Mouse (Mus musculus) adrenal gland (tissue): ENCODE measurements around the gene Atoh7.
"Not testable (repeated sequence)": the region's sequence is repeated elsewhere in the genome, so short reads cannot be mapped to it uniquely, and the experiment has no call there.

Experiments used
- intact Hi-C: fragments of 180-260 bp; cut with DNase I; formaldehyde crosslinking; loops from one replicate; pipeline ENCODE4 v1.15.1; 2025
- long read RNA-seq, 2 experiments: library from polyadenylated mRNA; unstranded; transcript quantifications; one replicate each; pipeline ENCODE4 v2.0.0; 2020; ENCODE audit warnings: borderline replicate concordance in 1 of 2; ENCODE audit not compliant: insufficient replicate concordance in 1 of 2

Gene Atoh7
- long read RNA-seq, experiment 1 = 0 reads
- long read RNA-seq, experiment 2 = 0 reads

DNA sequence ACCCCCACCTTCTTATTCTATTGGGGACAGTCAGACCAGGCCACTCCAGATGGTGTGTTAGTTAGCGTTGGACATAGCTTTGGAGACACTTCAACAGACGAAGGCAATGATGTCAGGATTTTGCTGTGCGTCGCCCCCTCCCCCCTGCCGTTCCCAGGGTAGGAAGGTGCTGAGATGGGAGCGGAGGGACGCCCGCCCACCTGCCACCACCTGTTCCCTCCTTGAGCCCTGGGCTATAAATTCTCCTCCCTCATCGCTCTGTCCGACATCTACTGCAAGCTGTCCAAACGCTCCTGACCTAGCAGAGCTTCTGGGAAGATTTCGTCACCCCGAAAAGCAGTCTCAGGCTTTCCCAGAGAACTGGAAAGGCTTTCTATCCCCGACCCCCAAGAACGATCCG, at the start of gene Atoh7:
Atoh7 (plus strand) TSS at position 131 of the 400 bp plus-strand sequence.
- intact Hi-C loops = no loop called here

DNA sequence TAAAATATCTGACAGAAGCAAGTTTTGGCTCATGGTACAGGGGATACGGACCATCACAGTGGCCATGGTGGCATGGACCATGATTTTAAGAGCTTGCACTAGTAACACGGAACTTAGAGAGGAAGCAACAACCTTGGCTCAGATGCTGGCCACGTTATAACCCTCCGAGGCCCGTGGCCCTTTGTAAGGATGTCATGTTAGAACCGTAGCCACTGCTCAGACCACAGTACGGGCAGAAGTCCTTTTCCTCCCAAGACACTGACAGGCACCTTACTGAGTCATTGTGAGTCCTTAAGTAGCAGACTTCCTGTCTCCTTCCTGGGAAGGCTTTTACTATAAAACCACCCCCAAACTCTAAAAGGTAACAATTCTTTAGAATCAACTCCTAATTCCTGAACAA, 48.2 kb upstream of the Atoh7 start:
- intact Hi-C loops = no loop called here

DNA sequence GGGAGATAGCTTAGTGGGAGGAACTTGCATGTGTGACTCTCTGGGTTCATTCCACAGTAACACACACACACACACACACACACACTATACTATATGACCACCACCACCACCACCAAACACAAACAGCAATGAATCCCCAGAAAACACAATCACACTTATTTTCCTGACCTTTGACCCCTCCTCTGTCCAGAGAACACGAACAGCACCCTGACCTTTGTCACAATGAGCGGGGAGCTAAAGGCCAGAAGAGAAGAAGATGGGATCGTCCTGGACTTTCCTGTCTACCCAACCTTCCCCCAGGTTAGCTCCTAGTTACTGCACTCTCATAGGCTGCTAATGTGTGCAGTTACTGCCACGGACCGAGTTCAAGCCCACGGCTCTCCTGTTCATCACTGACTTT, 47.4 kb upstream of the Atoh7 start:
- intact Hi-C loops = no loop called here

DNA sequence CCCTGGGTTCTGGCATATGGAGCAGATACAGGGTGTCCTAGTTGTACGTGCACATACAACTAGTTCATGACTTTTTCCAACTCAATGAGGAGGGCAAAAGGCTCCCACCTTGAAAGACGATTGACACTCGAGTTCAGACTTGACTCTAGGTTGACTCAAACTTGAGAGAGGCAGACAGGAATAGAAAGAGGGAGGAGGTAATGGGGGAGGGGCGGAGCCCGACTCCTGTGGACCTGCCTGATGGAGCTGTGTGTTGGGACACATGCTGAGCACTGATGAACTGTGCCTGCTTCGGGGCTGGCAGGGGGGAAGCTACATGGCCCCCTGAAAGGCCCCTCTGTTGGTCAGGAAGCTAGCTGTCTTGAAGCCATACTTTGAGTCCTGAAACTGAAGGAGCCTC, 46.4 kb upstream of the Atoh7 start:
- intact Hi-C loops = no loop called here

DNA sequence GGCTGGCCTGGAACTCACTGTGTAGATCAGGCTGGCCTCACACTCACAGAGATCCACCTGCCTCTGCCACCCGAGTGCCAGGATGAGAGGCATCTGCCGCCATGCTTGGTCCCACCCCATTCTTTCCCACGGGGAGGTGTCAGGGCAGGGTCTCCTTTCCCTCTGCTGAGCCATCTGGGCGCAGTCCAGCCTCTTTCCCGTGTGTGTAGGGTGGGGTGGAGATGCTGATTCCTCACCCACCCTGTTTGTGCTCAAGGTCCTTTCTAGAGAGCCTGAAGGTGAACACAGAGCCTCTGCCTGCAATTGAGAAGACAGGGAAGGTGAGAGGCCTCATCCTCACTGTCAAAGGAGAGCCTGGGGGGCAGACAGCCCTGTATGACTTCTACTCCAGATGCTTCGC, 45.4 kb upstream of the Atoh7 start:
- intact Hi-C loops = not testable (repeated sequence)

DNA sequence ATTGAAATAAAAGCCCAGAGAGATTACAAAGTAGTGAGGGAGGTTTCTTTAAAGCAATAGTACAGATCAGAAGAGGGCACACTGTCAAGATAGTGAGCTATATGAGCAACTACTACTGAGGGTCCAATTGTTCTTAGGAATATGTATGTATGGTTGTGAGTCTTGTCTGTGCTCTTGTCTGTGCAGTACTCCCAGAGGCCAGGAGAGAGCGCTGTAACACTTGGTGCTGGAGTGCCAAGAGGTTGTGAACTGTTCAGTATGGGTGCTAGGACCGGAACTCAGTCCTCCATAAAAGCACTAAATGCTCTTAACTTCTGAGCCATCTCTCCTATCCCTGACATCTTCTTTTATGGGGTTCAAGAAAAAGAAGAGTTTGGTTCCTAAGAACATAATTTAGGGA, 44.9 kb upstream of the Atoh7 start:
- intact Hi-C loops = no loop called here

DNA sequence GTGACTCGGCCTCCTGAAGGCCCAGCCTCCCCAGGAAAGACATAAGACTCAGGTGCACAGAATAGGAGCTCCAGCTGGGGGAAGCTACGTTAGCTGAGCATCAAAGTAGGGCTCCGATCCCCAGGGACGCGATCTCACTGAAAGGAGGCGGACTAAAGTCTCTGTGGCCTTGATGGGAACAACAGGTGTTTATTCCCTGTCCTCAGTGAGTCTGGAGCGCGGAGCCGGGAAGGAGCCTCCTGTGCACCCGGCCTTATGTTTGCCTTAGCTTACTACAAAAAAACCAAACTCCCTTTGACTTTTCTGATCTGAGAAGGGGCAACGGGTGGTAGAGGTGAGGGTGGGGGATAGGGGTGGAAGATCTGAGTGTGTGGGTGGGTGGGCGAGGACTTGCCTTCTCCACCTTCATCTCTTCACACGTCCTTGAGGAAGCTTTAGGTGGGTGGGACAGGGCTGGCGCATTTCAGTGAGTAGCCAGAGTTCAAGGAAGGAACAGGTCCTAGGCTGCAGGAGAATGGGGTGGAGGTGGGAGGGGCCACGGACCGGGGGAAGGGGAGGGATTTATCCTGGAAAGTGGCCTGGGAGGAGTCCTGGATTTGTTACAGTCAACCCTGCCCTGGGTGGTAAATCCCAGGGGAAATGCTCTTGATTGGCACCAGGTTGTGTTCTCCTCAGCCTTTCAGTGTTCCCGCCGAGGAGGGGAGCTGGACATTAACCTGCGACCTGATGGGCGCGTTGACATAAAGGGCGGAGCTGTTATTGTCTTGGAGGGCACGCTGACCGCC, 42.3 kb upstream of the Atoh7 start:
- intact Hi-C loops = no loop called here

DNA sequence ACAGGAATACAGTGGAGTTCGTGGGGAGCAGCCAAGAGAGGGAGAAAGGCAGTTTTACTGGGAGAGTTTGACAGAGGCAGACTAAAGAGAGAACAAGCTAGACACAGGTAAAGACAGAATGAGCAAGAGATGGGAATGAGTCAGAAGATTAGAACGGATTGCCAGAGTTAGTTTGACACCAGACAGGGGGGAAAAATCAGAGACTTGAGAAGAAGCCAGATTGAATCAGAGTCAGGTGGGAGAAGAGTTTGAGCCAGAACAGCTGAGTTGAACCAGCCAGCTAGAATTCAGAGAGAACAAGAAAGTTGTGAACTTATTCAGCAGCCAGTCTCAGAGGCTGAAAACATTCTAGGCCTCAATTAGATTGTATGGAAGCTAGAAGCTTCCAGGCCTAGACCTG, 39.6 kb upstream of the Atoh7 start, which contains the start of gene Pbld1:
Pbld1 (plus strand) TSS at position 301 of the 400 bp plus-strand sequence.
- intact Hi-C loops = loop anchor here (2.0 kb wide), 1 partner anchor 31 kb away; no protein-coding TSS in a partner anchor

DNA sequence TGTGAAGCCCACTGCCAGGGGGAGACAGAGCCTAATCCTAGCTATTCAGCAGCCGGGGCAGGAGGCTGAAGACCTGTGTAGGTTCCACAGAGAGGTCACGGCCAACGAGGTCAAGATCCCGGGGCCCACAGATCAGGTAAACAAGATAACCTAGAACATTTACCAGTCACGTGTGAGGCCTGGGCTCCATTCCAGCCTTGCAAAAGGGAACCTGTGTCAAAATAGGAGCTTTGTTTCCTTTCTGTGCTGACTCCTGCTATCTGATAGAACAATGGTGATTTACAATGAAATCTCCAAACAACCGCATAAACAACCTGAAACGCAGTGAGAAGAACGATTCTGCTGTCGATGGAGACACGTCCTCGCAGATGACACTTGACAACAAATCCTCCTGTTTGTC, 39.0 kb upstream of the Atoh7 start:
- intact Hi-C loops = no loop called here

DNA sequence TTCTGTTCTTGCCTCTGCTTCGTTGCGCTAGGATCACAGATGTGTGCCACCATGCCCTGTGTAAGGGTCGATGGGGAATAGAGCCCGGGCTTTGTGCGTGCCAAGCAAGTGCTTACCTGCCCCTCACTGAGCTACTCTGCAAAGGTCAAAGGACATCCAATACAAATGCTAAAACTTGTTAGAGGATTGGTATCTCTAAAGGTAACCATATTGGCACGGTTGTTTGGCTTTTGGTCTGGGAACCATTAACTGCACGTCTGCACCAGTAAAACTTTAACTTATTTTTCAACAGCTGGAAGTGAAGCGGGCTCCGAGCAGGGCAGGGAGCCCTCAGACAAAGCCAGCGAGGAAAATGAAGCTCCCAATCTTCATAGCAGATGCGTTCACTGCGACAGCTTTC, 38.2 kb upstream of the Atoh7 start:
- intact Hi-C loops = no loop called here

DNA sequence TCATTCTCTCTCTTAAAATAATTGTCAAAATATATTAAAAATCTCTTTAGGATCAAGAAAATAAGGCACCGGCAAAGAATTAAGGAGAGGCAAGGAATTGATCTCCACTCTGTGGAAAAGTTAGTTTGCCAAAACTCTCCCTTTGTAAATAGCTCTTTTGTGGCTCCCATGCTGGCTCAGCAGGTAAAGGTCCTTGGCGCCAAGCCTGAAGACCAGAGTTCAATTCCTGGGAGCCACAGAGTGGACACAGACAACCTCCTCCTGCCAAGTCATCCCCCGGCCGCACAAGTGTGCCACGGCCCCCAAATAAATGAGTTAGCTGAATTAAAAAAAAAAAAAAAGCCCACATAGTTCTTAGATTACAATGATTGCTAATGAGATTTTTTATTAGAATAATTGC, 36.8 kb upstream of the Atoh7 start:
- intact Hi-C loops = no loop called here

DNA sequence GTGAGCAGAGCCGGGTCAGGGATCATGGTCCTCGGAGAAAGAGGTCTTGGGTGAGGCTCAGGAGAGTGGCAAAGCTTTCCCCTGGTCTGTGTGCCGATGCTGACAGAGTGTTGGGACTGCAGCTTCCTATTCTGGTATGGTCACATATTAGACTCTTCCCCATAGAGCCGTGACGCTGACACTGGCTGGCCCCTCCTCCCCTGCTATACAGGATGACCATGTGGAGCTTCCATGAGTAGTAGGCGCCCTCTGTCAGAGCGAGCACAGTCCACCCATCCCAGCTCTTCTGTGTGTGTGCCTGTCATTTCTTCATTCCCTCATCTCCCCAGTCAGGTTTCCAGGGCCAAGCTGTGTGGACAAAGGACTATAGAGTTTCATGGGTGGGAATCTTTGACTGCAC, 36.1 kb upstream of the Atoh7 start:
- intact Hi-C loops = no loop called here

DNA sequence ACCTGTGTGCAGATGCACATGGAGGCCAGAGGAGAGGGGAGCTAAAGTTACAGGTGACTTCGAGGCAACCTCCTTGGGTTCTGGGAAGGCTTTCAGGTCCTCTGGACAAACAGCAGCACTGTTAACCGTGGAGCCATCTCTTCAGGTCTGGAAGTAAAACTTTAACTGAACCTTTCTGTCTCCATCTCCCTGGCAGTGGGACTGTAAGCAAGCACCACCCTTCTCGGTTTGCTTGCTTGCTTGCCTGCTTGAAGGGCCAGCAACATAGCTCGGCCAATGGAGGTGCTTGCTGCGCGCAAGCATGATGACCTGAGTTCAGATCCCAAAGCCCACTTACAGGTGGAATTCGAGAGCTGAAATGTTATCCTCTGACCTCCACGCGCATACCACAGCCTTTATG, 34.9 kb upstream of the Atoh7 start:
- intact Hi-C loops = no loop called here

DNA sequence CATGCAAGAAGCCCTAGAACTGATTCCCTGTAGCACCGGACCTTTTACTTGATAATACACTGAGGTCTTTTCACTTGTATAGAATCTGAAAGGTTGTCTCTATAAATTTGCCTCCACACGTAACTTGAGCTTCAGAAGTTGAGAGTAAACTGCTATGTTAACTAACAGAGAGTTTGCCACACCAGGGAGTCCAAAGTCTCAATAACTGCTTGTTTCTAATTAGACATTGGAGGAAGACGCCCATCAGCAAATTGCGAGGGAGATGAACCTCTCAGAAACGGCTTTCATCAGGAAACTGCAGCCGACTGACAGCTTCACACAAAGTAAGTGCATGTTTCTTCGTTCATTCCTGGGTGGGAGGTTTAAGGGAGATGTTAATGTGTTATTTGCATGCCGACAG, 33.9 kb upstream of the Atoh7 start:
- intact Hi-C loops = loop anchor here (5.0 kb wide), 1 partner anchor 78 kb away; no protein-coding TSS in a partner anchor

DNA sequence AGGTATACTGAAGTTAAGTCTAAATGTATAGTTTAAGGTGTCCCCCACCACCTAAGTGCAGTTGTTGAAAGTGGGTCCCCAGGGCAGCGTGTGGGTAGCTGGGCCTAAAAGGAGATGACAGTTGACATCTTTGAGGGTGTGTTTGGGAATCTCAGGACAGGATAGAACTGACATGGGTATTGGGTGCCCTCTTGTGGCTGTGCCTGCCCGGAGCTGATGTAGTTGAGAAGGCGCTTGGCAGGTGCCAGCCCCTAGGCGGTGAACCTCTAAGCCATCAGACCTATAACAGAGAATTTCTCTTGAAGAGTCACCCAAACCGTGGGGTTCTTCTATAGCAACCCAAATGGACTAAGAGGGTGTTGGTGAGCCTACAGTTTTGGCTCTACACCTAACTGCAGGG, 33.5 kb upstream of the Atoh7 start:
- intact Hi-C loops = loop anchor here (5.0 kb wide), 1 partner anchor 79 kb away; no protein-coding TSS in a partner anchor

DNA sequence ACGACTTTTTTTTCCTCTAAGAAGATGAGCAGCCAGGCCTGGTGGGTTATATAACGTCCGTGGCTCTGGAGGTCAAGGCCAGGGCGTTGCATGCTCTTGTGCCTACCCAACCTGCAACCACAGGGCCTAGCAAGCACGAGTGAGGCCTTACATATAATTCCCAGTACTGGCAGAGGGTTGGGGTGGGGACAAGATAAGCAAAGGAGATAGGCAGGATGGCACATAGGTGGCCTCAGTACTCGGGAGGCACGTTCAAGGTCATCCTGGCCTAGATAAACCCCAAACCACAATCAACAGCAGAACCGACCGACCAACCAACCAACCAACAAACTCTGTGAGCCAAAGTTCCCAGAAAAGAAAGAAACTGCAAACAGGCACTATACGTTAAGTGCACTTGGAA, 13.1 kb upstream of the Atoh7 start:
- intact Hi-C loops = no loop called here

DNA sequence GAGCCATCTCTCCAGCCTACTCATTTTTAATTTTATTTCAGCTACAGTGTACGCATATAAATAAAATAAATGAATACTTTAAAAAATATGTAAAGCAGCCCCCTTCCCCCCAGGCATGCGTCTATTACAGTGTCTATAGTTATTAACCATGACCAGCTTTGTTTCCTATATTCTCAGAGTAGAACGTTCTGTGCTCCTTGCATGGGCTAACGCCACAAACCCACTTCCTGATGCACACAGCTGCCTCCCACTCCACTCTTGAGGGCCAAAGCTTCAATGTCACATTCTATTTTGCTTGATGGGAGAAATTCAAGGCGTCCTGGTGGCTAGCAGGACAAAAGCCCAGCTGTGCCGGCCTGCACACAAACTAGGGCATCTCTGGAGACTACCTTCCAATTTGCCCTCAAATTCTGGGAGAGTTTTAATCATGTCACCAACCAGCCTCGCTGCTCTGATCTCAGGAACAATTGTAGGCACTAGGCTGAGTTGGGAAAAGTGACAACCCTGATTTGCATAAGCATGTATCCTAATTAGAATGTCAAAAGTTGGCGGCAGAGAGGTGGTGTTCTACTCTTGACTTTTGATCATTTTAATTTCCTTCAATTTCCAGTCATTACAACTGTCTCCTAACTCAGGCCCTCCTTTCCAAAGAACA, 10.2 kb upstream of the Atoh7 start:
- intact Hi-C loops = no loop called here

DNA sequence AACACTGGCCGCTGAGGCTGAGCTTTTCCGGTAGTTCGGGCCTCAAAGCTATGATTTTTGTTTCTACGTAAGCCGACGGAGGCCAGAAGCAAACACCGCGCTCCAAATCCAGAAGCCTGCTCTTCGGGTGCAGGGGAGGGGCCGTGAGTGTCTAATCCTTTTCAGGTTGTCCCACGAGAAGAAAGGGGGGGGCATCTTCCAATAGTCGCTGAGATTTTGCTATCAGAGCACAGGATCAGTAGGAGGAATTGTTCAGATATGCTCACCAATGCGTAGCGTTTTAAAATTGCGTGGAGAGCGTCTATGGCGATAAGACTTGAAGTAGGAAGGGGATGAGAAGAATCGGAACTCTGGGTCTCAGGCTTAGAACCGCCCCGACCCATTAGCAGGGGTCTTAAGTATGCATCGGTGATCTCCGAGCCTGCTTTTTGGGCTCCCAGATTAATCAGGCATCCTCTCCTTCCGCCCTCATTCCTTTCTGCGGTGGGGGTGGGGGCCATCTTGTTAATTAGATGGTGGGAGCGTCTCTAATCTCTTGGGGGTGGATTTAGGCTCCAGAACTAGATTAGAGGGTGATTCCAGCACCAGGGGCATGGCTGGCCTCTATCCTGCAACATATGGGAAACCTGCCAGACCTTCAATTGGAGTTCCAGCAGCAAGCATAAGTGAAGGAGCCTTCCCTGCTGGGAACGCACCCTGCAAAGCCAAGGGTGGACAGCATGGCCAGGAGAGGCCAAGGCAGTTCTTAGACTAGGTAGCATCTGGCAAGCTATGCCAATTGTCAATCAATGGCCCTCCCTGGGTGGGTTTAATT, 9.5 kb upstream of the Atoh7 start:
- intact Hi-C loops = no loop called here

DNA sequence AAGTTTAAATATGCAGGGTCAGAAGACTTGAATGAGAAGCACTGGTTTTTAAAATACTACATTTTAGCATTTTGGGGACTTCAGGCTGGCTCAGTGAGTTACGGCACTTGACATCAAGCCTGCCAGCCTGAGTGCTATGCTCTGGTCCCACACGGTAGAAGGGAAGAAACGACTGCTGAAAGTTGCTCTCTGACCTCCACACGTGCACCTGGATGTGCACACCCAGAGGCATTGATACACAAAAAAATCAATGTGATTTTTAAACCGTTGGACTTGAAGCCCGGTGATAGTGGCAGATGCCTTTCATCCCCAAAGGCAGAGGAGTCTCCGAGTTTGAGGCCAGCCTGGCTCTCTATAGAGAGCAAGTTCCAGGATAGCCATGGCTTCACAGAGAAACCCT, 7.5 kb upstream of the Atoh7 start:
- intact Hi-C loops = no loop called here

DNA sequence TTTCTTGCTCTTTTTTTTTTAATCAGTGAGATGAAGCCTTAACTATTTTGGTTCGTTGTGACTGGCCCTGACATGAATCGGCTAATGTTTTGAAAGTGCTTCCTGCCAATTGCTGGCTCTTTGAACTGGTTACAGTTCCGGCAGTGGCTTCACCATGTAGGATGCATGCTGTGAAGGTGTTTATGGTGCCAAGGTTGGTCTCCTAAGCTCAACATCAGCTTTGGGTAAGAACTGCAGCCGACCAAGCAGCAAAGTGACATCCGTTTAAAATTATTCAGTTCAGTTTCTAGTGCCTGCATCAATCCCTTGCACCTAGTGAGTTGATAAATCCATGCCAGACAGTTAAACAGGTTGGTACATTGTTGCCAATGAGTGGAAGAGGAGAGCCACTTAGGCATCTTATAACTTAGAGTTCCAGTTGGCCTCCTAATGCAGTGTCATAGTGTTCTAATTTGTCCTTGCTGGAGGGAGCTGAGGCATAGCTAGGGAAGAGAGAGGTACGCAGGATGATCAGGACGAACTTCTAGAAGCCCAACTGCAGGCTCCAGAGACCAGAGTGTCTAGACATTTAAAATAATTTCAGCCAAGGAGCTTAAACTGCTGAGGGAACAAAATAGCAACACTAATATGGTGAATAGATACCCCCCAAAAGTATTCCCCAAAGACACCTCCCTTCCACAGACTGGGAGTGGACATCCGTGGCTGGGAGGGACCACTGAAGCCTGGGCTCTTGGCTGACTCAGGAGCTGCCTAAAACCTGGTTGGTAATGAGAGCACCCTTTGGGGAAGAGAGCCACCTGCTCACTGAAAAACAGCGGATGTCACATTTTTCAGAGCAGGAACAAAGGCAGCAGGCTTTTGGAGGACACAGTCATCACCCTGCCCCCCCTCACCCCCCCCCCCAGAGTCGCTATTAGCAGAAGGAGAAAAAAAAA, 6.6 kb upstream of the Atoh7 start:
- intact Hi-C loops = no loop called here

DNA sequence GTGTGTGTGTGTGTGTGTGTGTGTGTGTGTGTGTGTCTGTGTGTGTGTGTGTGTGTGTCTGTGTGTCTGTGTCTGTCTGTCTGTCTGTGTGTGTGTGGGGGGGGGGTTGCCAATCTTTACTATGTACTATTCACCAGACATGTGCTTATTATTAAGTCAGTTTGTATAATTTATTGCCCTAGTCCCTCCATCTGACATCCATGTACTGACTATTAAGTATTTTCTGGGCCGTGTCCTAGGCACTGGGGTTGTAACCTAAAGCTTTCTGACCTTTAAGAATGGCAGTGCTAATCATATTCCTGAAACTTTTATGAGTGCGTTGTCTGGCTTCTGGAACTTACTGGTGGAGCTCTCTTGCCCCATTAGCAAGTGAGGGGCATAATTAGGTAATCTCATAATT, 2.7 kb upstream of the Atoh7 start:
- intact Hi-C loops = no loop called here
